Mouse (Mus musculus) lung, postnatal 0 days (tissue): Measurements from ENCODE around the gene Otp. TPM values are rescaled to one million over a fixed set of nuclear protein-coding genes. Genes with fewer than 3 reads are reported as not detected.

Experiments
- ATAC-seq: fragments of 200-750 bp; cut with Nextera tagmentation; 2 replicates; pipeline ENCODE4 v1.8.0; 2017; ENCODE audit warnings: moderate library complexity
- DNase-seq: peaks from one replicate; pipeline ENCODE4 v3.0.0-alpha.2; 2016; ENCODE audit warnings: low spot score
- H3K27ac ChIP-seq: fragments of 300-500 bp; sonication (generic); 2 replicates; pipeline ENCODE4 v1.5.1; 2014; ENCODE audit warnings: antibody characterized with exemption, mild to moderate bottlenecking, low read length, mixed read lengths
- H3K27me3 ChIP-seq: fragments of 300-500 bp; sonication (generic); replicated peaks from 2 replicates; pipeline ENCODE4 v1.6.1; 2014; ENCODE audit warnings: low read length, mixed read lengths; ENCODE audit not compliant: insufficient read depth
- H3K36me3 ChIP-seq: fragments of 300-500 bp; sonication (generic); 2 replicates; pipeline ENCODE4 v1.6.1; 2014; ENCODE audit warnings: low read length, mixed read lengths; ENCODE audit not compliant: insufficient read depth
- H3K4me1 ChIP-seq: fragments of 300-500 bp; sonication (generic); 2 replicates; pipeline ENCODE4 v1.6.1; 2014; ENCODE audit warnings: antibody characterized with exemption, low read depth, low read length, mixed read lengths; ENCODE audit not compliant: insufficient read depth
- H3K4me2 ChIP-seq: fragments of 300-500 bp; sonication (generic); replicated peaks from 2 replicates; pipeline ENCODE4 v1.6.1; 2014; ENCODE audit warnings: low read depth, mild to moderate bottlenecking, low read length, moderate library complexity, mixed read lengths
- H3K4me3 ChIP-seq: fragments of 300-500 bp; sonication (generic); 2 replicates; pipeline ENCODE4 v1.5.1; 2014; ENCODE audit warnings: low read depth, low read length
- H3K9ac ChIP-seq: fragments of 300-500 bp; sonication (generic); replicated peaks from 2 replicates; pipeline ENCODE4 v1.6.1; 2014; ENCODE audit warnings: low read depth, mild to moderate bottlenecking
- H3K9me3 ChIP-seq: fragments of 300-500 bp; sonication (generic); 2 replicates; pipeline ENCODE4 v1.6.1; 2016; ENCODE audit warnings: low read length, mixed read lengths
- CTCF ChIP-seq: IDR thresholded peaks from 2 replicates; pipeline ENCODE4 v1.5.1; 2016; ENCODE audit warnings: antibody characterized with exemption, mild to moderate bottlenecking
- EP300 ChIP-seq: IDR thresholded peaks from 2 replicates; pipeline ENCODE4 v1.6.1; 2016; ENCODE audit warnings: antibody characterized with exemption, mild to moderate bottlenecking, control low read depth
- WGBS: fragments of 180-500 bp; shearing (Covaris S2); extraction: QIAGEN DNeasy Blood & Tissue Kit; methylation state at CpG from one replicate; pipeline ENCODE4 v1.1.7; 2014; 5-methylcytosine and 5-hydroxymethylcytosine counted together
- polyA plus RNA-seq: library from polyadenylated mRNA; unstranded; fragments of >200 nt; fragmentation: Nextera tagmentation; extraction: Ambion mirVana; gene quantifications from 2 replicates; pipeline ENCODE4 v1.2.1, GENCODE M21; 2015

The Otp gene
- polyA plus RNA-seq, 1 experiment from 2014 or later: not detected

DNA sequence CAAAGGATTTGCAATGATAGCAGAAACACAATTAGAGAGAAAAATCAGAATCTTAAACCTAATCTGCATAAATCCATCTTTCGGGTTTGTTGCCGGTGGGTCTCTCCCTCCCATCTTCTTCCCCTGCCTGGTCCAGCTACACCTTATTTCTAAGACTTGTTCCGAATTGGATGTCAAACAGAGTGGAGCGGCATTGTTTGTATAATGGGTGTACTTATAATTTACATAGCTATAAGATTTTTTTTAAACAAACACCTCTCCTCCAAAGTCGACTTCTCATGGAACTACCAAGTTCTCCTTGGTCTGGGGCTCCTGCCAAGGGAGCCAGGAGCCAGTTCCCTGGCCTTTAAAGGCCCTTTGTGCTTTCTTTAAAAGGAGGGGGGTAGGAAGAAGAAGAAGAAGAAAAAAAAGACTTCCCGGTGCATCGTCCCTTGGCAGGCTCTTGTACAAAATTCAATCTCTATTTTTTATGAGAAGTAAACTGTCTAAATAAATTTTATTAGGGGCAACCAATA lies 3.5 kb upstream of the Otp start:
- TF ChIP-seq EP300: no peak
- no peak for TF ChIP-seq CTCF
- WGBS: 4% methylated on average over 7 of the region's 7 CpGs
- Histone ChIP-seq H3K9ac (no peak overlapping the region), H3K4me3 (no peak overlapping the region), H3K27ac (no peak overlapping the region), H3K36me3 (no peaks in the 10 kb centered on the region), H3K4me1 (no peaks in the 10 kb centered on the region), H3K27me3 (peaks cover 80% of the 10 kb centered on the region), H3K9me3 (no peaks in the 10 kb centered on the region), H3K4me2 (no peak overlapping the region)
- ATAC-seq (no peak), DNase-seq (no peak)

DNA sequence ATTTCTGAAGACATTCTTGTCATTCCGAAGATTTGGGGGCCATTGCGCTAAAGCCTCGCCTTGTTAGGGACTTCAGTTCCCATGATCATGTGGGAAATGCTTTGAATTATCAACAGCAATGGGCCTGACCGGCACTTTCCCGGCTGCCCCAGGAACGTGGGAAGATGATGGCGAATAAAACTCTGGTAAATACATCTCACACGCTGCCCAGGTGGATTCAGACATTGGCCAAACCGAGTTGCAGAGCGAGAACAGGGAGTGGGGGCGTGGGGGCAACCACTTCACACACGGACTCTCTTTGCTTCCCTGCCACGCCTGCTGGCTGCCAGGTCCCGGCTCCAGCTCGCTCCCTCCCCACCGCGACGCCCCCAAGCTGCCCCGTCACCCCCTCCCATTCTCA lies 3.0 kb upstream of the Otp start:
- WGBS: 1% methylated on average over 19 of the region's 19 CpGs
- Histone ChIP-seq H3K9me3 (no peaks in the 10 kb centered on the region), H3K4me3 (no peak overlapping the region), H3K36me3 (no peaks in the 10 kb centered on the region), H3K4me2 (no peak overlapping the region), H3K27ac (no peak overlapping the region), H3K27me3 (peaks cover 80% of the 10 kb centered on the region), H3K4me1 (no peaks in the 10 kb centered on the region), H3K9ac (no peak overlapping the region)
- ATAC-seq: no peak
- DNase-seq: no peak
- no peak for TF ChIP-seq CTCF
- TF ChIP-seq EP300: no peak

DNA sequence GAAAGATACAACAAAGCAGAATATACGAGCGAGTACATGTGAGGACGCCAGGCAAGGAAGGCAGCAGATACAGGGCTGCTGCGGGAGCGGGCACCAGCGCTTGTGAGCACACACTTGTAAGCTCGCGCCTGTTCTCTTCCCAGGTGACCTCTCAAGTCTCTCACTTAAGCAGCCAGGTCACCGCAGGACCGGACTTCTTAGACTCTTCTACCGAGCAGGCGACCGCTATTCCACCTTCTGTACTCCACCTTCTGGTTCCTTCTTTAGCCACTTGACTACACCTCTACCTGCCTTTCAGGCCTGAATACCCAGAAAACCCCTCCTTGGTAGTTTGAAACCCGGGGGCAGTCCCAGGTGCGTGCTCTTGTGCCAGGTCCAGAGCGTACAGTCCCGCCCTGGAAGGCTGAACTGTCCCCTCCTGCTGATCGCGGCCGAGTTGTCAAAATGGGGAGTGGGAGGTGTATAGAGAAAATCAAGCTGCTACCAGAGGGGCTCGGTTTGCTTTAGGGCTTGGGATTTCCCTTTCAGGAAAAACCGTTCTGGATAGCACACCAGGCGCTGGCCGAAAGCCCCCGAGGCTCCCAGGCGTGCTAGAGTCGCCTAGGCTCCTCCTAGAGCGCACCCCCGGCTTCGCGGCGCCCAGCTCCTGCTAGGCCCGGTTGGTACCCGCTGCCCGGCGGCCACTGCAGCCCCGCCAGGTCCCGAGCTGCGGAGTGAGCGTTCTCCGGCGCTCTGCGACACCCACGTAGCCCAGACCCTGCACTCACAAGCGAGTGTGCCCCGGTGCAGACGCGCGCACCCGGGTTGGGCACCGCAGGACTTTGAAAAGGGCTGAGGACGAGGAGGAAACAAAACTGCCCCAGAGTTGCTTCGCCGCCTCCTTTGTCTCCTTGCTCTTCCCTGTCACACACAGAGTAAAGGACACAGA lies 2.0 kb upstream of the Otp start:
- TF ChIP-seq EP300: no peak
- no peak for TF ChIP-seq CTCF
- WGBS: 1% methylated on average over 54 of the region's 54 CpGs
- H3K4me1 ChIP-seq: no peaks in the 10 kb centered on the region
- H3K36me3 ChIP-seq: no peaks in the 10 kb centered on the region
- DNase-seq: no peak
- H3K27me3 ChIP-seq: peaks cover 81% of the 10 kb centered on the region
- no peak overlapping the region for H3K4me3 ChIP-seq
- no peak overlapping the region for H3K4me2 ChIP-seq
- no peak overlapping the region for H3K9ac ChIP-seq
- ATAC-seq: no peak
- H3K9me3 ChIP-seq: no peaks in the 10 kb centered on the region
- no peak overlapping the region for H3K27ac ChIP-seq

DNA sequence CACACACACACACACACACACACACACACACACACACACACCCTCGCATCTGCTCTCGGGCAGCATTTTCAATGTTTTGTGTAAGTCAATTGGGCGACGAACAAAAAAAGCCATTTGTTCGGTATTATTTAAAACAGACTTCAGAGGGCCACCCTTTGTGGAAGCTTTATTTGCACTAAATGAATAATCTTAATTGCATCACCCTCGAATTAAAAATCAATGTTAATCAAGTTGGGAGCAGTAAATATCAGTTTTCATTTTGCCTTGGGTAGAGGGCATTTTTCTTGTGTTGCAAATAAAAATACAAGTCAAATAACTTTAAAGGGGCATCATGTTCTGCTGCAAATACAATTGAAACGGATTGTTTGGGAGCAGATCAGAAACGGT lies 1.4 kb upstream of the Otp start:
- Histone ChIP-seq H3K9me3 (no peaks in the 10 kb centered on the region), H3K36me3 (no peaks in the 10 kb centered on the region), H3K9ac (no peak overlapping the region), H3K4me1 (no peaks in the 10 kb centered on the region), H3K27me3 (peaks cover 78% of the 10 kb centered on the region), H3K4me3 (no peak overlapping the region), H3K4me2 (no peak overlapping the region), H3K27ac (no peak overlapping the region)
- 3% methylated on average over 8 of the region's 8 CpGs for WGBS
- DNase-seq (no peak), ATAC-seq (no peak)
- TF ChIP-seq CTCF: no peak
- no peak for TF ChIP-seq EP300

DNA sequence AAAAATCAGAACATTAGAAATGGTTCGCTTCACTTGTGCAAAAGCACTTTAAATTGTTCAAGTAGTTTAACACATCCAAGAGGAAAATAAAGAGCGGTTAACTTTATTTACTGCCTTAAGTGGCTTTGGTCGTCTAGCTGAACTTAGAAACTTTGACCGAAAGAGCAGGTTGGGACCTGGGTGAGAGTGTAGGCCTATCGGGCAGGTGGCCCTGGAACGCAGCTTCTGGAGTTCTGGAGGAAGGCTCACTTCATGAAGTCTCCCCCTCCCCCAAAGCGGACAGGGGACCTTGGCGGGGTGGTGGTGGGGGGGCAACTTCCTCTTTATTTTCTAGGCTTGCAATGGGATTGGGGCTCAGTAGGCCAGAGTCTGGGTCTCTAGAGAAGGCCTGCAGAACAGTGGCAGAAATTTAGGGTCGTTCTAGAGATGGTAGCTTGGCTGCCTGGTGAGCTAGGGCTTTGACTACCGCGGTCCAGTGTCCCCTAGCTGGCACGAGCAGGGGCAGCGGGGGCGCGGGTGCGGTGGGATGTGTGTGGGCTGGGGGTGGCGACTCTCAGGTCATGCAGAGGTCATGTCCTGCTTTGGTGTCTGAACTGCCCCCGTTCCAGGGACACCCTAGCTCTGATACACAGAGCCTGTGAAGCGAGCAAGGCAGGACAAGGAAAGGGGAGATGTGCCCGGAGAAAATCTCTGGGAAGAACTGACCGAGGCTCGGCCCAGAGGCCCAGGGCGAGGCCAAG lies 576 bp upstream of the Otp start:
- WGBS: 3% methylated on average over 23 of the region's 23 CpGs
- no peak for DNase-seq
- no peak for ATAC-seq
- TF ChIP-seq EP300 (no peak), CTCF (no peak)
- no peaks in the 10 kb centered on the region for H3K4me1 ChIP-seq
- no peaks in the 10 kb centered on the region for H3K9me3 ChIP-seq
- no peak overlapping the region for H3K4me2 ChIP-seq
- H3K4me3 ChIP-seq: no peak overlapping the region
- peaks cover 81% of the 10 kb centered on the region for H3K27me3 ChIP-seq
- no peak overlapping the region for H3K9ac ChIP-seq
- no peaks in the 10 kb centered on the region for H3K36me3 ChIP-seq
- H3K27ac ChIP-seq: no peak overlapping the region
